Mouse (Mus musculus): ENCODE results near the gene Gm3238. TPM values are rescaled to one million over a fixed set of nuclear protein-coding genes. Genes with fewer than 3 reads are reported as not detected.

Gene Gm3238
- polyA plus RNA-seq (2017; shearing (Covaris generic)): not detected

DNA sequence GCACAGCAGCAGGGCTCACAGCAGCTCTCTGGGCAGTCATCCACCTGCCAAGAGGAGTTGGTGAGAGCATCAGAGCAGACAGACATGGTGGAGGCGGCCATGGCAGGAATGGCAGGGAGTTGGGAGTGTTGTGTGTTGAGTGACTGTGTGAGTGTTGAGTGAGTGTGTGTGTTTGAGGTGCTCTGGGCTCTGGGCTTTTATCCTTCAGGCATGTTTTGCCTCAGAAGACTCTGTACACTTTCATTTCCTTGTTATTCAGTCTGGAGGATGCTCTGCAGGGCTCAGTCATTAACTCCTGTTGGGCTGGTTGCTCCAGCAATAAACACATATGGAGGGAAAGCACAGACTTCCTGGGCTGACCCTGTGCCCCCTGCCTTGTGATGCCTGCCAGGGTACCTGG is at the start of gene Gm3238:
Gene Gm3238, minus strand, starts transcription at position 101 of the 400 bp plus-strand sequence.

DNA sequence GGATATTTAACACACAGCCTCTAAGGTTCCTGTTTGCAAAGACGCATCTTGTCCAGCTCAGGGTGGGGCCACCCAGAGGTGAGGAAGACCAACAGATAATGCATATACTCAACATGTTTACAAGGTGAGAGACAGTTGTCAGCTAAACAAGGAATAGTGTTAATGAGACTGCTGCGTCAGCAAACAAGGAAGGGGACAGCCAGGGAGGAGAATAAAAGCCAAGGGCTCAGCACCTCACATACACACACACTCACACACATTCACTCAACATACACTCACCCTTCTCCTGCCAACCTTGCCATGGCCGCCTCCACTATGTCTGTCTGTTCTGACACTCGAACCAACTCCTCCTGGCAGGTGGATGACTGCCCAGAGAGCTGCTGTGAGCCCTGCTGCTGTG is 43.3 kb upstream of the Gm3238 start, which contains the start of gene Gm2696:
Gene Gm2696, plus strand, starts transcription at position 301 of the 400 bp plus-strand sequence.

DNA sequence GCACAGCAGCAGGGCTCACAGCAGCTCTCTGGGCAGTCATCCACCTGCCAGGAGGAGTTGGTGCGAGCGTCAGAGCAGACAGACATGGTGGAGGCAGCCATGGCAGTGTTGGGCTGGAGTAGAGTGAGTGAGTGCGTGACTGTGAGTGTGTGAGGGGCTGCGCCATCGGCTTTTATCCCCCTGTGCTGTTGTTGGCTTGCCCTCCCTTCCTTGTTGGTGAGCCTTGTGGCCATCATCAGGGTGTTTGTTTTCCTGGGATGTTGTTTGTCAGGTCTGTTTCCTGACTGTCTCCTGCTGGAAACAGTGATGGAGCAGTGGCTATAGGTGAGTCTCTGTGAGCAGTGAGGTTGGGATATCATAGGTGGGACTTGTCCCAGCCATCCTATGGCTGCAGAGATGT is 40.6 kb upstream of the Gm3238 start, which contains the start of gene Gm9507:
Gene Gm9507, minus strand, starts transcription at position 101 of the 400 bp plus-strand sequence.

DNA sequence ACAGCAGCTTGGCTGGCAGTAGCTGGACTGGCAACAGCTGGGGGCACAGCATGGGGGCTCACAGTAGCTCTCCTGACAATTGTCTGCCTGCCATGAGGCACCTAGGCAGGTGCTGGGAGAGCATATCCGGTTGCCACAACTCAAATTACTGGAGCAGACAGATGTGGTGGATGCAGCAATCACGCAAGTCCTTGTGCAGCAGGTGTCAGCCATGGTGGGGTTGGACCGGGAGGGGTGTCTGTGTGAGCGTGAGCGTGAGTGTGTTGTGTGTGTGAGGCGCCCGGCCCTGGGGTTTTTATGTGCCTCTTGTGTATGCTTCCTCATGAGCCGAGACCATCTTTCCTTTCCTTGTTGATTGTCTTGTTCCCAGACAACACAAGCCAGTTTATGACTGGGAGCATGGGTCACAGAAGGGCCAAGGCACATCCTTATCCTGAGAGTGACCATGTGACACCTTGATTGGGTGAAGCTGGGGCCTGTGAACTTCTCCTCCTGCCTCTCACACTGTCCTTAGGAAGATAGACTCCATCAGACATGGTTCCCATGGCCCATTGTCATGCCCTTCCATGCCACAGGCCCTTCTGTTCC is 27.9 kb upstream of the Gm3238 start, which contains the start of gene Gm19668:
Gene Gm19668, minus strand, starts transcription at position 213 of the 588 bp plus-strand sequence.

DNA sequence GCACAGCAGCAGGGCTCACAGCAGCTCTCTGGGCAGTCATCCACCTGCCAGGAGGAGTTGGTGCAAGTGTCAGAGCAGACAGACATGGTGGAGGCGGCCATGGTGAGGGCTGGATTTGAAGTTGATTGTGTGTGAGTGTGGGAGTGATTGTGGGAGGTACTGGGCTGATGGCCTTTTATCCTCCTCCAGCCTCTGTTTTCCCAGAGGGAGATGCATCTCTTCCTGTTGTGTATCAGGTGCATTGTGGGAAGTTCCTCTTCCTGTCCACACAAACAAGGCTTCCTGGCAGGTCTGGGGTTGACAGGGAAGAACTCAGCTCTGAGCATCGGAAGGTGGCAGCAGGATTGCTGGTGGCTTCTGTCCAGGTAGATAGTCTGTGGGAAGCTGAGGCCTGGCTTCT is 23.9 kb upstream of the Gm3238 start, which contains the start of gene Gm9639:
Gene Gm9639, minus strand, starts transcription at position 101 of the 400 bp plus-strand sequence.

DNA sequence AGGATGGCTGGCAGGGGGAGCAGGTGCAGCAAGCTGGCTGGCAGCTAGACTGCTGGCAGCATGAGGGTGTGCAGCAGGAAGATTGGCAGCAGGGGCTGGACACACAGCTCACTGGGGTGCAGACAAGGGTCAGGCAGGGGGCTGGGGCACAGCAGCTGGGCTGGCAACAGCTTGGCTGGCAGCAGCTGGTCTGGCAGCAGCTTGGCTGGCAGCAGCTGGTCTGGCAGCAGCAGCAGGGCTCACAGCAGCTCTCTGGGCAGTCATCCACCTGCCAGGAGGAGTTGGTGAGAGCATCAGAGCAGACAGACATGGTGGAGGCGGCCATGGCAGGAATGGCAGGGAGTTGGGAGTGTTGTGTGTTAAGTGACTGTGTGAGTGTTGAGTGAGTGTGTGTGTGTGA is 16.8 kb upstream of the Gm3238 start, which contains the start of gene Gm7137:
Gene Gm7137, minus strand, starts transcription at position 325 of the 400 bp plus-strand sequence.

DNA sequence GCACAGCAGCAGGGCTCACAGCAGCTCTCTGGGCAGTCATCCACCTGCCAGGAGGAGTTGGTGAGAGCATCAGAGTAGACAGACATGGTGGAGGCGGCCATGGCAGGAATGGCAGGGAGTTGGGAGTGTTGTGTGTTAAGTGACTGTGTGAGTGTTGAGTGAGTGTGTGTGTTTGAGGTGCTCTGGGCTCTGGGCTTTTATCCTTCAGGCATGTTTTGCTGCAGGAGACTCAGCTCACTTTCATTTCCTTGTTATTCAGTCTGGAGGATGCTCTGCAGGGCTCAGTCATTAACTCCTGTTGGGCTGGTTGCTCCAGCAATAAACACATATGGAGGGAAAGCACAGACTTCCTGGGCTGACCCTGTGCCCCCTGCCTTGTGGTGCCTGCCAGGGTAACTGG is 11.3 kb upstream of the Gm3238 start, which contains the start of gene Gm3250:
Gene Gm3250, minus strand, starts transcription at position 101 of the 400 bp plus-strand sequence.

DNA sequence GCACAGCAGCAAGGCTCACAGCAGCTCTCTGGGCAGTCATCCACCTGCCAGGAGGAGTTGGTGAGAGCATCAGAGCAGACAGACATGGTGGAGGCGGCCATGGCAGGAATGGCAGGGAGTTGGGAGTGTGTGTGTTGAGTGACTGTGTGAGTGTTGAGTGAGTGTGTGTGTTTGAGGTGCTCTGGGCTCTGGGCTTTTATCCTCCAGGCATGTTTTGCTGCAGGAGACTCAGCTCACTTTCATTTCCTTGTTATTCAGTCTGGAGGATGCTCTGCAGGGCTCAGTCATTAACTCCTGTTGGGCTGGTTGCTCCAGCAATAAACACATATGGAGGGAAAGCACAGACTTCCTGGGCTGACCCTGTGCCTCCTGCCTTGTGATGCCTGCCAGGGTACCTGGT is 5.7 kb upstream of the Gm3238 start, which contains the start of gene Gm7138:
Gene Gm7138, minus strand, starts transcription at position 101 of the 400 bp plus-strand sequence.

DNA sequence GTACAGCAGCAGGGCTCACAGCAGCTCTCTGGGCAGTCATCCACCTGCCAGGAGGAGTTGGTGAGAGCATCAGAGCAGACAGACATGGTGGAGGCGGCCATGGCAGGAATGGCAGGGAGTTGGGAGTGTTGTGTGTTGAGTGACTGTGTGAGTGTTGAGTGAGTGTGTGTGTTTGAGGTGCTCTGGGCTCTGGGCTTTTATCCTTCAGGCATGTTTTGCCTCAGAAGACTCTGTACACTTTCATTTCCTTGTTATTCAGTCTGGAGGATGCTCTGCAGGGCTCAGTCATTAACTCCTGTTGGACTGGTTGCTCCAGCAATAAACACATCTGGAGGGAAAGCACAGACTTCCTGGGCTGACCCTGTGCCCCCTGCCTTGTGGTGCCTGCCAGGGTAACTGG is 11.5 kb downstream of the Gm3238 start, which contains the start of gene Gm3233:
Gene Gm3233, minus strand, starts transcription at position 101 of the 400 bp plus-strand sequence.

DNA sequence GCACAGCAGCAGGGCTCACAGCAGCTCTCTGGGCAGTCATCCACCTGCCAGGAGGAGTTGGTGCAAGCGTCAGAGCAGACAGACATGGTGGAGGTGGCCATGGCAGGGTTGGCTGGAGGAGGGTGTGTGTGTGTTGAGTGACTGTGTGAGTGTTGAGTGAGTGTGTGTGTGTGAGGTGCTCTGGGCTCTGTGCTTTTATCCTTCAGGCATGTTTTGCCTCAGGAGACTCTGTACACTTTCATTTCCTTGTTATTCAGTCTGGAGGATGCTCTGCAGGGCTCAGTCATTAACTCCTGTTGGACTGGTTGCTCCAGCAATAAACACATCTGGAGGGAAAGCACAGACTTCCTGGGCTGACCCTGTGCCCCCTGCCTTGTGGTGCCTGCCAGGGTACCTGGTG is 19.9 kb downstream of the Gm3238 start, which contains the start of gene Gm9736:
Gene Gm9736, minus strand, starts transcription at position 101 of the 400 bp plus-strand sequence.

DNA sequence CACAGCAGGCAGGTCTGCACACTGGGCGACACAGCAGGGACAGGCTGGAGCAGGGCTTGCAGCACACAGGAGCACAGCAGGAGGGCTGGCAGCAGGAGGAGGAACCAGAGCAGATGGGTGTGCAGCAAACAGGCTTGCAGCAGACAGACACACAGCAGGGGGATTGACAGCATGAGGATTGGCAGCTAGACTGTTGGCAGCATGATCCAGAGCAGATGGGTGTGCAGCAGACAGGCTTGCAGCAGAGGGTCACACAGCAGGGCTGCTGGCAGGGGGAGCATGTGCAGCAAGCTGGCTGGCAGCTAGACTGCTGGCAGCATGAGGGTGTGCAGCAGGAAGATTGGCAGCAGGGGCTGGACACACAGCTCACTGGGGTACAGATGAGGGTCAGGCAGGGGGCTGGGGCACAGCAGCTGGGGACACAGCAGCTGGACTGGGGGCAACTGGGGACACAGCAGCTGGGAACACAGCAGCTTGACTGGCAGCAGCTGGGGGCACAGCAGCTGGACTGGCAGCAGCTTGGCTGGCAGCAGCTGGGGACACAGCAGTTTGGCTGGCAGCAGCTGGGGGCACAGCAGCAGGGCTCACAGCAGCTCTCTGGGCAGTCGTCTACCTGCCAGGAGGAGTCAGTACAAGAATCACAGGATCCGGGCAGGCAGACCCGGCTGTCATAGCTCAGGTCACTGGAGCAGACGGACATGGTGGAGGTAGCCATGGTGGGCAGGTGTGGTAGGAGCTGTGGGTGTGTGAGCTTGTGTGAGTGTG is 29.0 kb downstream of the Gm3238 start, which contains the start of gene Gm18596:
Gene Gm18596, minus strand, starts transcription at position 715 of the 765 bp plus-strand sequence.

DNA sequence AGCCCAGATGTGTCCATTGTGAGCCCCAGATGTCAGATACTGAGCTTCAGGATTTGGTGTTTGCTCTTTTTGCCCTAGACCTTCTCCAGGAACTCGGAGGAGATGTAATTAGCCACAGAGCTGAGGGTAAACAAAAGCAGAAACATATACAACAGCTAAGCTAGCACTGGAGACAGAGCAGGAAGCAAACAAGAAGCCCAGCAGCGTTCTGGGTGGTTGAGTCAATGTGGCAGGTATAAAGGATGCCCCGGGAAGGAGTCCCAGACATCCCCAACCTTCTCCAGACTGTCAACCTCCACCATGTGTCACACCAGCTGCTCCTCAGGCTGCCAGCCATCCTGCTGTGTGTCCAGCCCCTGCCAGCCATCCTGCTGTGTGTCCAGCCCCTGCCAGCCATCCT is 44.9 kb downstream of the Gm3238 start, which contains the start of gene Gm10100:
Gene Gm10100, plus strand, starts transcription at position 301 of the 400 bp plus-strand sequence.

Other genes starting within 250 kb of the Gm3238 start
- gene Itgb2, start 241.1 kb downstream of the Gm3238 start, polyA plus RNA-seq (2017; shearing (Covaris generic)): 631 TPM
- gene Pttg1ip, start 189.6 kb downstream of the Gm3238 start, polyA plus RNA-seq (2017; shearing (Covaris generic)): 108 TPM
- gene Sumo3, start 165.2 kb downstream of the Gm3238 start, polyA plus RNA-seq (2017; shearing (Covaris generic)): 116 TPM
- not detected for gene Gm49325, start 165.1 kb downstream of the Gm3238 start, polyA plus RNA-seq (2017; shearing (Covaris generic))
- gene Ube2g2, start 149.1 kb downstream of the Gm3238 start, polyA plus RNA-seq (2017; shearing (Covaris generic)): 58.6 TPM
- 0.59 TPM for gene Tspear, start 84.8 kb downstream of the Gm3238 start, polyA plus RNA-seq (2017; shearing (Covaris generic))
- not detected for gene Gm19402, start 80.6 kb downstream of the Gm3238 start, polyA plus RNA-seq (2017; shearing (Covaris generic))
- gene Gm9508, start 74.1 kb downstream of the Gm3238 start, polyA plus RNA-seq (2017; shearing (Covaris generic)): not detected
- gene Gm10272, start 64.7 kb downstream of the Gm3238 start, polyA plus RNA-seq (2017; shearing (Covaris generic)): not detected
- gene Gm10024, start 59.9 kb downstream of the Gm3238 start, polyA plus RNA-seq (2017; shearing (Covaris generic)): not detected
- gene Gm10142, start 55.5 kb downstream of the Gm3238 start, polyA plus RNA-seq (2017; shearing (Covaris generic)): not detected
- not detected for gene Krtap12-1, start 50.7 kb downstream of the Gm3238 start, polyA plus RNA-seq (2017; shearing (Covaris generic))
- gene Gm10100, start 44.8 kb downstream of the Gm3238 start, polyA plus RNA-seq (2017; shearing (Covaris generic)): not detected
- gene Gm18596, start 28.7 kb downstream of the Gm3238 start, polyA plus RNA-seq (2017; shearing (Covaris generic)): not detected
- gene Gm9736, start 20.0 kb downstream of the Gm3238 start, polyA plus RNA-seq (2017; shearing (Covaris generic)): not detected
- not detected for gene Gm3233, start 11.6 kb downstream of the Gm3238 start, polyA plus RNA-seq (2017; shearing (Covaris generic))
- not detected for gene Gm7138, start 5.6 kb upstream of the Gm3238 start, polyA plus RNA-seq (2017; shearing (Covaris generic))
- gene Gm3250, start 11.2 kb upstream of the Gm3238 start, polyA plus RNA-seq (2017; shearing (Covaris generic)): not detected
- gene Gm7137, start 16.9 kb upstream of the Gm3238 start, polyA plus RNA-seq (2017; shearing (Covaris generic)): not detected
- gene Gm9639, start 23.8 kb upstream of the Gm3238 start, polyA plus RNA-seq (2017; shearing (Covaris generic)): not detected
- gene Gm19668, start 27.8 kb upstream of the Gm3238 start, polyA plus RNA-seq (2017; shearing (Covaris generic)): not detected
- not detected for gene Gm9507, start 40.5 kb upstream of the Gm3238 start, polyA plus RNA-seq (2017; shearing (Covaris generic))
- not detected for gene Gm2696, start 43.4 kb upstream of the Gm3238 start, polyA plus RNA-seq (2017; shearing (Covaris generic))
- not detected for gene Krtap10-4, start 55.8 kb upstream of the Gm3238 start, polyA plus RNA-seq (2017; shearing (Covaris generic))
- gene Krtap10-10, start 64.6 kb upstream of the Gm3238 start, polyA plus RNA-seq (2017; shearing (Covaris generic)): not detected
- gene Gm36176, start 75.5 kb upstream of the Gm3238 start, polyA plus RNA-seq (2017; shearing (Covaris generic)): not detected
- gene Gm10318, start 81.5 kb upstream of the Gm3238 start, polyA plus RNA-seq (2017; shearing (Covaris generic)): not detected
- not detected for gene Gm3285, start 90.7 kb upstream of the Gm3238 start, polyA plus RNA-seq (2017; shearing (Covaris generic))
- gene Lrrc3, start 131.2 kb upstream of the Gm3238 start, polyA plus RNA-seq (2017; shearing (Covaris generic)): not detected
- gene Trpm2, start 199.2 kb upstream of the Gm3238 start, polyA plus RNA-seq (2017; shearing (Covaris generic)): 1.3 TPM
- gene 1810043G02Rik, start 207.2 kb upstream of the Gm3238 start, polyA plus RNA-seq (2017; shearing (Covaris generic)): 10.6 TPM
- gene Pfkl, start 238.8 kb upstream of the Gm3238 start, polyA plus RNA-seq (2017; shearing (Covaris generic)): 94.5 TPM

Data from activated CD4-positive, CD25-positive, alpha-beta regulatory T cell, adult 9 weeks (primary cell).